Mouse (Mus musculus): ENCODE data around the gene Nfrkb. TPM values are rescaled to one million over a fixed set of nuclear protein-coding genes. Genes with fewer than 3 reads are reported as not detected.
A peak's percentile ranks its signal among the peaks of the same experiment; 100 is the strongest.

Nfrkb gene
- polyA plus RNA-seq, 1 experiment from 2014 or later = 18.2 TPM

DNA sequence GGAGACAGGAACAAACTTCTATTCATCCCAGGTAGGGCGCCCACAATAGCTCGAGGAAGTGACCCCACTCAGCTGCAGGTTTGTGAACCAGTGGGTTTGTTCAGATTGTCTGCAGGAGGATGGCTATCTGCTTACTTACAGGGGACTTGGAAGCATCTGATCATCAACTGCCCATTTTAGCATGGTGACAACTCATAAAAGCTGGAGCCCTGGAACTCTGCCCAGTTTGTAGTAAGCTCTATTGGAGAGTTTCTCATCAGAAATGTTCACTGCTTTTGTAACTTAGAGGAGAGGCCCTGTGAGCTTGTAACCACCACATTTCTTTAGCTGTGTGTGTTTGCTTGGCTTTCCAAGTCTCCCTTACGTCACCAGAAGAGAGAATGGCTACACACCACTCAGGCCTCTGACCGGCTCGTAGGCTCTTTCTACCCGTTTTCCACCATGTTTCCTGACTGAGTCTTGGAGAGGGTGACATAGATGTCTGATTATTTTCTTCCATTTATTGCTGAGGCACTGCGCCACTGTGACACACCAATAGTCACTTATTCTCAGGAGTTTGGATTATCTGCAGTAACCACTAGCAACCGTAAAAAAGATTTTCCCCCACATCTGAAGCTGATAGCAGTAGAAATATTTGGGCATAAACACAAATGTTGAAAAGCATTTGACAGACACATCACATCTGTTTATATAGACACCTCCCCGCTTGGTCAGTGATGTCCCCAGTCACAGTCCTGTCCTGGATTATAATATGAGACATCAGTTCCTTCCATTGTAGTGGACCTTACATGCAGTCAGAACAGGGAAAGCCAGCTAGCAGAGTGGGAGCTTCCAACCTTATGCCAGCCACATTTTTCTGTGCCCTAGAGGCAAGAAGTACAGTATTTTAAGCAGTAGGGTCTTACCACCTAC is 22.0 kb upstream of the Nfrkb start:
- Histone ChIP-seq H3K9ac (ENCODE audit: low read length) (no peak overlapping the region), H3K27me3 (ENCODE audit: control insufficient read depth, insufficient read depth, low read length) (no peaks in the 10 kb centered on the region), H3K4me3 (ENCODE audit: control insufficient read depth in 1 of 2, insufficient read depth in 1 of 2, low read depth in 1 of 2, low read length in 2 of 2) (no peak overlapping the region), H3K27ac (replicated peaks in 1 of 2; ENCODE audit: control insufficient read depth in 1 of 2, insufficient read depth in 1 of 2, low read depth in 2 of 2, low read length in 2 of 2) (no peak overlapping the region), H3K36me3 (ENCODE audit: control insufficient read depth, insufficient read depth, low read length) (peaks cover 29% of the 10 kb centered on the region), H3K9me3 (ENCODE audit: control insufficient read depth, low read length) (no peaks in the 10 kb centered on the region), H3K4me2 (ENCODE audit: low read length) (no peak overlapping the region), H3K4me1 (ENCODE audit: control insufficient read depth in 2 of 2, insufficient read depth in 2 of 2, low read length in 2 of 2) (peaks cover 0 to 7% of the 10 kb centered on the region in 2 experiments; a peak in 3 of 4 replicates)
- 77% methylated on average over 9 of the region's 9 CpGs for WGBS
- ATAC-seq (ENCODE audit: insufficient number of reproducible peaks, insufficient read depth, low FRiP score, low read depth) = no peak

DNA sequence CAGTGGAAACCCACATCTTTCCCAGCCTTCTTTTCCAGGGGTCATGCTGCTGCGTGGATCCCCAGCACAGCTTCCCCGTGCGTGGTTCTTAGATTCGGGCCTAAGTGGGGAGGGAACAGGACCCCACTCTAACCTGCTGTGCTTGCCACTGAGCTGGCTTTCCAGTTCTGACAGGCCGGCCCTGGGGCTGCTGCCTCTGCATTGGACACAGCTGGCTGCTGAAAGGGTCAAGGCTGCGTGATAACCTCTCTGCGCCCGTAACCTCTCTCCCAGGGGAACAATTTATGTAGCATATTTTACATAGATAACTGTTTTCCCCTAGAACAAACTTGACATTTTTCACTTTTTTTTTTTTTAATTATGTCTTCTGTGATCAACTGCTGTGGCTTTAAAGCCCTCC is 20.9 kb upstream of the Nfrkb start:
- Histone ChIP-seq H3K4me1 (ENCODE audit: control insufficient read depth in 2 of 2, insufficient read depth in 2 of 2, low read length in 2 of 2) (peaks cover 0 to 7% of the 10 kb centered on the region in 2 experiments; a peak in 3 of 4 replicates), H3K9ac (ENCODE audit: low read length) (no peak overlapping the region), H3K36me3 (ENCODE audit: control insufficient read depth, insufficient read depth, low read length) (peaks cover 22% of the 10 kb centered on the region), H3K27ac (replicated peaks in 1 of 2; ENCODE audit: control insufficient read depth in 1 of 2, insufficient read depth in 1 of 2, low read depth in 2 of 2, low read length in 2 of 2) (no peak overlapping the region), H3K9me3 (ENCODE audit: control insufficient read depth, low read length) (no peaks in the 10 kb centered on the region), H3K27me3 (ENCODE audit: control insufficient read depth, insufficient read depth, low read length) (no peaks in the 10 kb centered on the region), H3K4me3 (ENCODE audit: control insufficient read depth in 1 of 2, insufficient read depth in 1 of 2, low read depth in 1 of 2, low read length in 2 of 2) (no peak overlapping the region), H3K4me2 (ENCODE audit: low read length) (no peak overlapping the region)
- no peak for ATAC-seq (ENCODE audit: insufficient number of reproducible peaks, insufficient read depth, low FRiP score, low read depth)
- WGBS = 55% methylated on average over 8 of the region's 8 CpGs

DNA sequence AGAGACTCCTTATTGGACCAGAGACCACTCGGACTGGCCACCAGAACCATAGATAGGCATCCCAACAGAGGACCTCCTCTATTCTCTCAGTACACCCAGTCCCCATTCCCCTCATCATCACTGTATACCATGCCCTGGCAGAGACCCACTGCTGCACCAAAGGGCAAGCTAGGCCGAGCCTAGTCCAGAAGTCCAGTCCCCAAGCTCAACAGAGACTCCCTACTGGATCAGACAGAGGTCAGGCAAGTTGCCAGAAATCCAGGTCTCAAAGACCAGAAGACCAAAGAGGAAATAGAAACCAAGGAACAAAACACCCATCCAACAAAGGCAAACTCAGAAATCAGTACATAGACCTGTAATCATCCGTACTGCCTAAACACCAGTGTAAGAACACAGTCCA is 14.3 kb upstream of the Nfrkb start:
- Histone ChIP-seq H3K9me3 (ENCODE audit: control insufficient read depth, low read length) (no peaks in the 10 kb centered on the region; the same call in 1 of the 2 replicates), H3K4me1 (ENCODE audit: control insufficient read depth in 2 of 2, insufficient read depth in 2 of 2, low read length in 2 of 2) (no peaks in the 10 kb centered on the region)

DNA sequence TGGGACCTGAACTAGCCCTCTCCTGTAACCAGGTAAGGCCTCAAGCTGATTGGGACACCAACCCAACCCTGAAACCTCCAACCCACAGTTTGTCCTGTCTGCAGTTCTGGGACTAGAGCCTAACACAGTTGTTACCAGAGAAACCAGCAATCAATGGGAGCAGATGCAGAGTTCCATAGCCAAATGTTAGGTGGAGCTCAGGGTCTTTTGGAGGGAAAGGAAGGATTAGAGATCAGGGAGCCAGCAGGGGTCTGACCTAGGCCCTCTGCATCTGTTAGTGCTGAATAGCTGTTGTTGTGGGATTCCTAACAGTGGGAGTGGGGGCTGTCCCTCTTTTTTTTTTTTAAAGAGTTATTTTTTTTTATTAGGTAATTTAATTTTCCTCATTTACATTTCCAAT is 9.3 kb upstream of the Nfrkb start:
- no peaks in the 10 kb centered on the region for H3K27me3 ChIP-seq (ENCODE audit: control insufficient read depth, insufficient read depth, low read length)
- no peaks in the 10 kb centered on the region; the same call in 1 of the 2 replicates for H3K9me3 ChIP-seq (ENCODE audit: control insufficient read depth, low read length)
- no peak overlapping the region for H3K9ac ChIP-seq (ENCODE audit: low read length)
- H3K4me1 ChIP-seq (ENCODE audit: control insufficient read depth in 2 of 2, insufficient read depth in 2 of 2, low read length in 2 of 2) = no peaks in the 10 kb centered on the region
- no peak overlapping the region for H3K27ac ChIP-seq (replicated peaks in 1 of 2; ENCODE audit: control insufficient read depth in 1 of 2, insufficient read depth in 1 of 2, low read depth in 2 of 2, low read length in 2 of 2)
- no peak overlapping the region for H3K4me3 ChIP-seq (ENCODE audit: control insufficient read depth in 1 of 2, insufficient read depth in 1 of 2, low read depth in 1 of 2, low read length in 2 of 2)
- peaks cover 13% of the 10 kb centered on the region for H3K36me3 ChIP-seq (ENCODE audit: control insufficient read depth, insufficient read depth, low read length)
- H3K4me2 ChIP-seq (ENCODE audit: low read length) = no peak overlapping the region
- ATAC-seq (ENCODE audit: insufficient number of reproducible peaks, insufficient read depth, low FRiP score, low read depth) = no peak

More for the DNA sequence above, 14.3 kb upstream of the Nfrkb start:
- Histone ChIP-seq H3K4me3 (ENCODE audit: control insufficient read depth in 1 of 2, insufficient read depth in 1 of 2, low read depth in 1 of 2, low read length in 2 of 2) (no peak overlapping the region), H3K4me2 (ENCODE audit: low read length) (no peak overlapping the region), H3K27me3 (ENCODE audit: control insufficient read depth, insufficient read depth, low read length) (no peaks in the 10 kb centered on the region), H3K9ac (ENCODE audit: low read length) (no peak overlapping the region), H3K36me3 (ENCODE audit: control insufficient read depth, insufficient read depth, low read length) (peaks cover 15% of the 10 kb centered on the region), H3K27ac (replicated peaks in 1 of 2; ENCODE audit: control insufficient read depth in 1 of 2, insufficient read depth in 1 of 2, low read depth in 2 of 2, low read length in 2 of 2) (no peak overlapping the region)
- WGBS = 90% methylated on average over 3 of the region's 3 CpGs
- no peak for ATAC-seq (ENCODE audit: insufficient number of reproducible peaks, insufficient read depth, low FRiP score, low read depth)

DNA sequence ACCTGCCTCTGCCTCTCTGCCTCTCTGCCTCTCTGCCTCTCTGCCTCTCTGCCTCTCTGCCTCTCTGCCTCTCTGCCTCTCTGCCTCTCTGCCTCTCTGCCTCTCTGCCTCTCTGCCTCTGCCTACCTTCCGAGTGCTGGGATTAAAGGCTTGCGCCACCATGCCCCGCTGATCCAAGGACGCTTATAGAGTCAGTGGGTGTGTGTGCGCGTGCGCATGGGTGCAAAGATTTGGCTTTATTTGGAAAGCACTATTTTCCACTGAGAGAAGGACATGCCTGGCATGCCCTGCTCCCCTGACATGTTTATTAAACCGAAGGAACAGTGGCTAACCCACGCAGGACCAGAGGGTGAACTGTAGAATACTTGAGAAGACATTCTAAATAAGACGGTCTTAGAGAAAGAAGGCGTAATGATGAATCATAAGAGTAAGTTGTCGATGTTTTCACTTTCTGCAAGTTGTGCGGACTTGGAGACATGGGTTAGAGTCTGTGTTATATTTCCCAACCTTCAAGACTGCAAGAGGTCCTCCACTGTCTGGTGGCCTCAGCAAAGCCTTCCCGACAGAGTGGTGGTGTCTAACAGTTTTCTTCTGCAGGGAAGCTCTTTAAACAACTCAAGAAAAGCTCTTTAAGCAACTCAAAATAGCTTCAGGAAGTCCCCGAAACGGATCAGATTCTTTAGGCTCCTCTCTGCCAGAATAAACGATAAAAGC is 1.0 kb upstream of the Nfrkb start:
- H3K4me2 ChIP-seq (ENCODE audit: low read length) = peak overlapping the region; percentile 86
- H3K36me3 ChIP-seq (ENCODE audit: control insufficient read depth, insufficient read depth, low read length) = peaks cover 8% of the 10 kb centered on the region
- H3K27me3 ChIP-seq (ENCODE audit: control insufficient read depth, insufficient read depth, low read length) = no peaks in the 10 kb centered on the region
- H3K9ac ChIP-seq (ENCODE audit: low read length) = peak overlapping the region; percentile 95; the same call in 1 of the 2 replicates
- WGBS = 76% methylated on average over 17 of the region's 17 CpGs
- peak overlapping the region in 1 of 2 experiments; percentile 95; a peak in 2 of 4 replicates for H3K4me3 ChIP-seq (ENCODE audit: control insufficient read depth in 1 of 2, insufficient read depth in 1 of 2, low read depth in 1 of 2, low read length in 2 of 2)
- peaks cover 3 to 15% of the 10 kb centered on the region in 2 experiments for H3K4me1 ChIP-seq (ENCODE audit: control insufficient read depth in 2 of 2, insufficient read depth in 2 of 2, low read length in 2 of 2)
- no peak overlapping the region for H3K27ac ChIP-seq (replicated peaks in 1 of 2; ENCODE audit: control insufficient read depth in 1 of 2, insufficient read depth in 1 of 2, low read depth in 2 of 2, low read length in 2 of 2)
- H3K9me3 ChIP-seq (ENCODE audit: control insufficient read depth, low read length) = no peaks in the 10 kb centered on the region
- ATAC-seq (ENCODE audit: insufficient number of reproducible peaks, insufficient read depth, low FRiP score, low read depth) = no peak

DNA sequence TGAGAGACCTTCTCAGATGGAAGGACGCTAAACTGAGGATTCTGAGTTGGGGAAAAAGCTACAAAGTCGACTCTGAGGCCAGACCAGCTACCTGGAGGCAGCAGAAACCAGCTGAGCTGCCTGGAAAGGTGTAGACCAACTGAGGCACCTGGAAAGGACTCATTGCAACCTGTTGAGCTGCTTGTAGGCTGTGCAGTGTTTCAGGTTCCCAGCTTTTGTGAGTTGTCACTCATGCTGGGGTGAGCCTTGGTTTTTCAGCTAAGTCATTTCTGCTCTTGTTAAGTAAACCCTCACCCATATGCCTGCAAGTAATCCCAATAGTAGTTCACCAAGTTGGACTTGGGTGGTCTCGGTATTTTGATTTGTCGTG is 507 bp upstream of the Nfrkb start:
- WGBS = 20% methylated on average over 4 of the region's 4 CpGs
- H3K9me3 ChIP-seq (ENCODE audit: control insufficient read depth, low read length) = no peaks in the 10 kb centered on the region
- peak overlapping the region in 1 of 2 experiments; percentile 28; a peak in 1 of 4 replicates for H3K27ac ChIP-seq (replicated peaks in 1 of 2; ENCODE audit: control insufficient read depth in 1 of 2, insufficient read depth in 1 of 2, low read depth in 2 of 2, low read length in 2 of 2)

DNA sequence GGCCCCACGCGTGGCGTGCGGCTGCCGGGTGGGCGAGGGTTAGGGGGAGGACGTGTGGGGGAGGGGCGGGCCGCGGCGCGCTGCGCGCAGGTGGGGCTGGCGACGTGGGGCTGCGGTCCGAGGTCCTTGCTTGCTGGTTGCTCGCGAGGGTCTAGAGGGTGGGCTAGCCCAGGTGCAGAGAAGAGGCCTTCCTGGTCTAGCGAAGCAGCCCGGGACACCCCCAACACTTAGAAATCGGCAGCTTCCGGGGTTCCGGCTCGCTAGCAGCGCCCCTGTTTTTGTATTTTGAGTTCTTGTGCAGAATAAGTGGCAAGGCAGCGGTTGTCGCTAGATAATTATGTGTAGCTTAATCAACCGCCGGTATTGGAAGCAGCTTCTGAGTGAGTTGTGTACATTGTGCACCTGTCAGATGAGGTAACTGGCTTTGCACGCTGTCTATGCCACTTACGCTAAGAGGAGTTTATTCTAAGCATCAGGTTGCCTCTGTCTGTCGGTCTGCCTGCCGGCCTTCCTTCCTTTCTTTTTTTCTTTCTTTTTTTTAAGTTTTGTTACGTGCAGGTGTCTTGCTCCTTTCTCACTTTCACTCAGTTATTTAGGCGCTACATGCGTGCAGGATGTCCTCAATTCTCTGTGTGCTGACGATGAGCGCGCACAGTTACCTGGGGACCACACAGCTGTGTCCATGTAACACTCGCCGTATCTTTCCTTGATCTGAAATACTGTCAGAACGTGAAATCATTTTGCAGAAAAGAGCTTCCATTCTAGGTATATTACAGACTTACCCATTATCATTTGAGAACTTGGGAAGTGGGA is 582 bp downstream of the Nfrkb start:
- Histone ChIP-seq H3K4me3 (ENCODE audit: control insufficient read depth in 1 of 2, insufficient read depth in 1 of 2, low read depth in 1 of 2, low read length in 2 of 2) (peak overlapping the region; percentile 74 to 95), H3K27ac (replicated peaks in 1 of 2; ENCODE audit: control insufficient read depth in 1 of 2, insufficient read depth in 1 of 2, low read depth in 2 of 2, low read length in 2 of 2) (peak overlapping the region in 1 of 2 experiments; percentile 38; a peak in 2 of 4 replicates), H3K4me2 (ENCODE audit: low read length) (peak overlapping the region; percentile 86), H3K36me3 (ENCODE audit: control insufficient read depth, insufficient read depth, low read length) (peaks cover 23% of the 10 kb centered on the region), H3K9me3 (ENCODE audit: control insufficient read depth, low read length) (no peaks in the 10 kb centered on the region), H3K4me1 (ENCODE audit: control insufficient read depth in 2 of 2, insufficient read depth in 2 of 2, low read length in 2 of 2) (peaks cover 3 to 15% of the 10 kb centered on the region in 2 experiments), H3K27me3 (ENCODE audit: control insufficient read depth, insufficient read depth, low read length) (no peaks in the 10 kb centered on the region), H3K9ac (ENCODE audit: low read length) (peak overlapping the region; percentile 95)
- peak; percentile 54 for ATAC-seq (ENCODE audit: insufficient number of reproducible peaks, insufficient read depth, low FRiP score, low read depth)
- WGBS = 8% methylated on average over 44 of the region's 44 CpGs

More for the DNA sequence above, 507 bp upstream of the Nfrkb start:
- peaks cover 12% of the 10 kb centered on the region for H3K36me3 ChIP-seq (ENCODE audit: control insufficient read depth, insufficient read depth, low read length)
- H3K9ac ChIP-seq (ENCODE audit: low read length) = peak overlapping the region; percentile 95
- H3K27me3 ChIP-seq (ENCODE audit: control insufficient read depth, insufficient read depth, low read length) = no peaks in the 10 kb centered on the region
- H3K4me2 ChIP-seq (ENCODE audit: low read length) = peak overlapping the region; percentile 86
- peak; percentile 6; the same call in 1 of the 2 replicates for ATAC-seq (ENCODE audit: insufficient number of reproducible peaks, insufficient read depth, low FRiP score, low read depth)
- H3K4me1 ChIP-seq (ENCODE audit: control insufficient read depth in 2 of 2, insufficient read depth in 2 of 2, low read length in 2 of 2) = peaks cover 3 to 15% of the 10 kb centered on the region in 2 experiments
- peak overlapping the region; percentile 74 to 95 for H3K4me3 ChIP-seq (ENCODE audit: control insufficient read depth in 1 of 2, insufficient read depth in 1 of 2, low read depth in 1 of 2, low read length in 2 of 2)

Data from heart, embryonic 14.5 days (tissue).